Mouse (Mus musculus): Measurements from ENCODE around the gene Ash1l.

DNA sequence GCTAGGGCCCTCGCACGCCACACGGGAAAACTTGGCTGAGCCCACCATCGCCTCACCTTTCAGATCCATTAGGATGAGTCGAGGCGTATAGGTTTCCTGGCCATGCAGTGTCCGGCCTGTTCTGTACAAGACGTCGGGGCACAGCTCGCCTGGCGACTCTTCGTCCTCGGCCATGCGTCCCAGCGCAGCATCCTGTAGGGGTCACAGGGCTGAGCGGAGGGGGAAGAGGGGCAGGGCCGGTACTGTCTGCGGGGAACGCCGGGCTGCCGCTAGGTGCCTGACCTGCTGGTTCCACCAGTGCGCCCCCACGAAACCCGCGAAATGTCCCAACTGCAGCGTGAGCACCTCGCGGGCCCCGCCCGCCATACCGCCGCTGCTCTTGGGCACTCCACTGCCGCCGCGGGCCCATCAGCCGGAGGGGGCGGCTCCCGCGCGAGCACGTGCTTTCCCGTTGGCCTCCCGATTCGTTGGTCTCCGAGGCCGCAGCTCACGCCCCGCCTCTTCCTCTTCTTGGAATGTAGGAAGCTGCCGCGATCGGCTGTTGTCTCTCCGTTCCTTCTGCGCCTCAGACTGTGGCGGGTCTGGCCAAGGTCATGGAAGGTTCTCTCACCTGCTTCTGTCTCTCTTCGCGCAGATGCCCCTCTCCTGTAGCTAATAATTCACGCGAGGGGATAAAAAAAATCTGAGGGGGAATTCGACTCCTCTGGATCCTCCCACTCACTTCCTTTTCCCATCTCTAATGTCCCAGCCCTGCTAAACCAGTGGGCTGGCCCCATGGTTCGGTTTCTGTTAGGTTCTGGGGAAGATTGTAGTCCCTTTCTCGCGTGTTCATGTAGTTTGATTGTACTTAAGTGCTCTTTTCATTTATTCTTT lies 36.7 kb upstream of the Ash1l start, which contains the start of gene Msto1:
- peak; percentile 93 for TF ChIP-seq POLR2A (IDR thresholded peaks at IDR 0.05; ENCODE audit: borderline replicate concordance, control insufficient read depth, low read depth, low read length)
- TF ChIP-seq CTCF (IDR thresholded peaks at IDR 0.05; ENCODE audit: control insufficient read depth, insufficient read depth, low read length), result no peak
